Mouse (Mus musculus) embryonic facial prominence, embryonic 11.5 days (tissue): ENCODE data around the gene Zcchc17. TPM values are rescaled to one million over a fixed set of nuclear protein-coding genes. Genes with fewer than 3 reads are reported as not detected.

Source experiments
- ATAC-seq: fragments of 200-750 bp; cut with Nextera tagmentation; replicated peaks from 2 replicates; pipeline ENCODE4 v1.8.0; 2017; ENCODE audit warnings: low read depth; ENCODE audit not compliant: insufficient number of reproducible peaks, low FRiP score, low TSS enrichment
- DNase-seq: peaks from one replicate; pipeline ENCODE4 v3.0.0-alpha.2; 2015; ENCODE audit warnings: low spot score
- H3K27ac ChIP-seq: fragments of 300-500 bp; sonication (generic); replicated peaks from 2 replicates; pipeline ENCODE4 v1.5.1; 2014; ENCODE audit warnings: mild to moderate bottlenecking, low read depth, low read length, control low read depth
- H3K27me3 ChIP-seq: fragments of 300-500 bp; sonication (generic); 2 replicates; pipeline ENCODE4 v1.6.1; 2014; ENCODE audit warnings: mild to moderate bottlenecking, low read length, moderate library complexity, mixed read lengths; ENCODE audit not compliant: control insufficient read depth, insufficient read depth
- H3K36me3 ChIP-seq: fragments of 300-500 bp; sonication (generic); replicated peaks from 2 replicates; pipeline ENCODE4 v1.6.1; 2014; ENCODE audit warnings: low read depth, mild to moderate bottlenecking, low read length, moderate library complexity, mixed read lengths; ENCODE audit not compliant: control insufficient read depth, insufficient read depth
- H3K4me1 ChIP-seq: fragments of 300-500 bp; sonication (generic); 2 replicates; pipeline ENCODE4 v1.6.1; 2014; ENCODE audit warnings: low read length, mixed read lengths; ENCODE audit not compliant: control insufficient read depth, insufficient read depth
- H3K4me2 ChIP-seq: fragments of 300-500 bp; sonication (generic); 2 replicates; pipeline ENCODE4 v1.6.1; 2014; ENCODE audit warnings: low read depth, mild to moderate bottlenecking, control low read depth, low read length, moderate library complexity
- H3K4me3 ChIP-seq: fragments of 300-500 bp; sonication (generic); 2 replicates; pipeline ENCODE4 v1.5.1; 2014; ENCODE audit warnings: low read depth, low read length, control low read depth
- H3K9ac ChIP-seq: fragments of 300-500 bp; sonication (generic); replicated peaks from 2 replicates; pipeline ENCODE4 v1.6.1; 2014; ENCODE audit warnings: mild to moderate bottlenecking, control low read depth, low read length
- H3K9me3 ChIP-seq: fragments of 300-500 bp; sonication (generic); replicated peaks from 2 replicates; pipeline ENCODE4 v1.6.1; 2016; ENCODE audit warnings: mild to moderate bottlenecking, low read length, inconsistent platforms, mixed read lengths; ENCODE audit not compliant: control insufficient read depth
- WGBS: fragments of 180-500 bp; shearing (Covaris S2); extraction: QIAGEN DNeasy Blood & Tissue Kit; methylation state at CpG from one replicate; pipeline ENCODE4 v1.1.7; 2014; 5-methylcytosine and 5-hydroxymethylcytosine counted together
- polyA plus RNA-seq: library from polyadenylated mRNA; unstranded; fragments of >200 nt; fragmentation: Nextera tagmentation; extraction: Ambion mirVana; gene quantifications from 2 replicates; pipeline ENCODE4 v1.2.1, GENCODE M21; 2014

Gene Zcchc17
- polyA plus RNA-seq: 85.4 and 93.1 TPM in 2 replicates

DNA sequence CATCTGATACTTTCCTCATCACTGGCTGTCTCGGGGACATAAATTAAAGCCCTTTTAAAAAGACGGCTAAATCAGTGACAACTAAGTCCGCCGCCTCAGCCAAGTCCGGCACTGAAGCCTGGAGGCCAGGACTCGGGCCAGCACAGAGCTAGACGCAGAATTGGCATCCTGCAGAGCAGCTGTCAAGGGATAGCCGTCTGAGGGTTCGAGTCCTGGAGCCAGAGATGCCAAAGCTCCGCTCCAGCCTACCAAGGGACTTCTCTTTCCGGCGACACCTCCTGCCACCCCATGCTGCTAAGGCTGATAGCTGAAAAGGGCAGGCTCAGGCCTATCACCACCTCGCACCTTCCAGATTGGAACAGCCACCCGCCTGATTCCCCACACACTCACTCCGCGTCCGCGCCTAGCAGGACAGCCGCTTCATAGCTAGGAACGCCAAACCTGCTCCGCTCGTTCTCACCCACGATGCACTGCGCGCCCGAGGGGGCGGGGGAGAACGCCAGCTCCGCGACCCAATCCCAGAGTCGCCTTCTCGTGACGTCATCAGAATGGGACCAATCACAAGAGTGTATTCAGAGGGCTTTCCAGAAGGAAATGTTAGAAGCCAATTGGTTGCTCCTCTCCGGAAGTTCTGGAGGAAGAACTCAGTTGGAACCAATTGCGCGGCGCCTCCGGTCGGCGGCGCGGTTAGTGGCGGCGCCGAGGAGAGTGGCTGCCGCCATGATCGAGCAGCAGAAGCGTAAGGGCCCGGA is at the start of gene Zcchc17, which contains the start of gene Snrnp40:
TSS of gene Zcchc17 (minus strand) at position 458 of the 752 bp plus-strand sequence.
TSS of gene Snrnp40 (plus strand) at position 647 of the 752 bp plus-strand sequence.
- peak within 1 kb of the TSS; percentile 93 for H3K9ac ChIP-seq
- ATAC-seq: peak; percentile 97
- no peaks in the 10 kb centered on the region for H3K9me3 ChIP-seq
- H3K4me3 ChIP-seq: peak within 1 kb of the TSS; percentile 83
- DNase-seq: peak; percentile 100
- no peaks in the 10 kb centered on the region for H3K27me3 ChIP-seq
- H3K4me1 ChIP-seq: no peaks in the 10 kb centered on the region; the same call in 1 of the 2 replicates
- no peaks in the 10 kb centered on the region; the same call in 1 of the 2 replicates for H3K36me3 ChIP-seq
- peak within 1 kb of the TSS; percentile 47; the same call in 1 of the 2 replicates for H3K27ac ChIP-seq
- under 1% methylated on average over 49 of the region's 49 CpGs for WGBS
- H3K4me2 ChIP-seq: peak within 1 kb of the TSS; percentile 77

DNA sequence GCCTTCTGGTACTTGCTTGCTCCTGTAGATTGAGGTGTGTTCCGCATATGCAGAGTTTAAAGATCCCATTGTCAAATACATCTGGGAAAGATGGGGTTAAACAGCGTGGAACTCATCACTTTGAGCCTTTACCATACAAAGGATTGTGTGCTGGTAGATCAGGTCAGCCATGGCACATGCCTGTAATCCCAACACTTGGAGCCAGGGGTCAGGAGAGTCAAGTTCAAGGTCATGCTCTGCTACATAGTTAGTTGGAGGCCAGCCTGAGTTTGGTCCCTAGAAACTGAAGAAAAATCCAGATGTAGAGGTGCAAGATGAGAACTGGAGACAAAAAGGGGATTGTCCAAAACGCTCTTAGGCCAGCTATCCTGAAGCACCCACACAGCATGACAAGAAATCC is 31.5 kb upstream of the Zcchc17 start:
- Histone ChIP-seq H3K9ac (no peak overlapping the region), H3K27ac (no peak overlapping the region), H3K4me1 (no peaks in the 10 kb centered on the region), H3K4me3 (no peak overlapping the region), H3K4me2 (no peak overlapping the region), H3K36me3 (peaks cover 3% of the 10 kb centered on the region), H3K9me3 (no peaks in the 10 kb centered on the region), H3K27me3 (no peaks in the 10 kb centered on the region)
- WGBS: 65% methylated on average over 3 of the region's 3 CpGs
- ATAC-seq: no peak
- peak; percentile 12 for DNase-seq

DNA sequence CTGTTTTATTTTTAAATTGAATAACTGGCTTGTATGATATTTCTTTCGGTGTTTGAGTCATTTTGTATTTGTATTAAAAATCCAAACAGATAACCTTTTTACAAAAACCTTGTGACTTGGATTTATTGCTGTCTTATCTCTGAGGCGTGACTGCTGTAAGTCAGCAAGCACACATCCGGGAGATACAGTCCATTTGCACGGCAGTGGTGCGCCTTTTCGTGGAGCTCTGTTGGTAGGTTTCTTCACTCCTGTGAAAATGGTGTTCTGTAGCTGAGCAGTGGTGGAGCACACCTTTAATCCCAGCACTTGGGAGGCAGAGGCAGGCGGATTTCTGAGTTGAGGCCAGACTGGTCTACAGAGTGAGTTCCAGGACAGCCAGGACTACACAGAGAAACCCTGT is 30.2 kb upstream of the Zcchc17 start:
- Histone ChIP-seq H3K4me3 (no peak overlapping the region), H3K36me3 (peaks cover 3% of the 10 kb centered on the region), H3K27me3 (no peaks in the 10 kb centered on the region), H3K4me1 (no peaks in the 10 kb centered on the region), H3K4me2 (no peak overlapping the region), H3K9me3 (no peaks in the 10 kb centered on the region), H3K27ac (no peak overlapping the region), H3K9ac (no peak overlapping the region)
- ATAC-seq (no peak), DNase-seq (no peak)
- 96% methylated on average over 7 of the region's 7 CpGs for WGBS

DNA sequence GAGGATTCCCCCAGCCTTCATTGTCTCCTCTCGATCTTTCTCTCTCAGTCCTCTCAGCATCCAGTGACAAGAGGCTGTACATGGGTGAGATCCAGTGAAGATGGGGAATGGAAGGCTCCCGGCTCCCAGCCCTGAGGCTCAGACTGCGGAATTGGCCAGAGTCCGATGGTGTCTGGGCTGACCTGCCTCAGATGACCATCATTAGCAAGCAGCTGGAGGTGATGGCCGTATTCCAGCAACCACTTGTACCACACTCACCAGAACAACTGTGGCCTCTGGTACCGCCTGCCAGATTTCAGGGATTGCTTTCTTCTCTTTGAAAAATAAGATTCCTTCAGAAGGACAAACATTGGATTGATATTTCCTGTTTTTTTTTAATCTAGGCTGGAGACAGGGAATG is 29.8 kb upstream of the Zcchc17 start:
- H3K4me2 ChIP-seq: no peak overlapping the region
- H3K27me3 ChIP-seq: no peaks in the 10 kb centered on the region
- no peaks in the 10 kb centered on the region for H3K4me1 ChIP-seq
- no peak overlapping the region for H3K27ac ChIP-seq
- H3K36me3 ChIP-seq: peaks cover 3% of the 10 kb centered on the region
- WGBS: 71% methylated on average over 6 of the region's 6 CpGs
- H3K9me3 ChIP-seq: no peaks in the 10 kb centered on the region
- DNase-seq: no peak
- no peak overlapping the region for H3K4me3 ChIP-seq
- no peak for ATAC-seq
- H3K9ac ChIP-seq: no peak overlapping the region

DNA sequence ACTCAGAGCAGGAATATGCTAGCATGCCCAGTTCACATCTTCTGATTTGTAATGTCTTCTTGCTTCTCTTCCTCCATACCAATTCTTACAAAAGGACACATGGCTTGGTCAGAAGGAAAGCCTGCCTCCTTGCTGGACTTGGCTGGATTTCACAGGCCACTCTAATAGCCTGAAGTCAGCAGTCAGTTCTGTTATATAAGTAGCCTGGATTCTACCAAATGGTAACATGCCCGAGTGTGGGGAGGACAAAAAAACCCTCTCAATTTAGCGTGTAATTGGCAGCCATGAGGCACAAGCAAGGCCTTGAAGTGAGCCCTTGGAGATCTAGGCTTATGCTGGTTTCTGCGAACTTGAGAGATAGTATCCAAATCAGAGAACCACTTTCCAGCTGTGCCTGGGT is 27.5 kb upstream of the Zcchc17 start:
- no peak overlapping the region for H3K27ac ChIP-seq
- no peak overlapping the region for H3K9ac ChIP-seq
- H3K36me3 ChIP-seq: peaks cover 7% of the 10 kb centered on the region
- H3K4me1 ChIP-seq: no peaks in the 10 kb centered on the region
- no peak overlapping the region for H3K4me2 ChIP-seq
- WGBS: 79% methylated on average over 3 of the region's 3 CpGs
- no peak overlapping the region for H3K4me3 ChIP-seq
- H3K27me3 ChIP-seq: no peaks in the 10 kb centered on the region
- DNase-seq (no peak), ATAC-seq (no peak)
- no peaks in the 10 kb centered on the region for H3K9me3 ChIP-seq

DNA sequence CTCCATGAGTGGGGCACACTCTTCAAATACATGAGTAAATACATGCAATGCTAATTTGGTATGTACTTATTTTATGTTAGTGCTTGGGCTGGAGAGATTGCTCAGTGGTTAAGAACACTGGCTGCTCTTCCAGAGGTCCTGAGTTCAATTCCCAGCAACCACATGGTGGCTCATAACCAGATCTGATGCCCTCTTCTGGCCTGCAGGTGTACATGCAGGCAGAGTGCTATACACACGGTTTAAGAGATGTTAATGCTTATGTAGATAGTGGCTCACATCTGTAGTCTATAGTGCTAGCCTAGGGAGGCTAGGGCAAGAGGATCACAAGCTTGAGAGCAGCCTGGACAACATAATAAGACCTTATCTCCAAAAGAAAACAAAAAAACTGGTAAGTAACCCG is 20.7 kb upstream of the Zcchc17 start:
- Histone ChIP-seq H3K9me3 (no peaks in the 10 kb centered on the region), H3K9ac (no peak overlapping the region), H3K4me1 (no peaks in the 10 kb centered on the region), H3K27ac (no peak overlapping the region), H3K27me3 (no peaks in the 10 kb centered on the region), H3K4me2 (no peak overlapping the region), H3K4me3 (no peak overlapping the region), H3K36me3 (peaks cover 21% of the 10 kb centered on the region)
- DNase-seq: no peak
- 91% methylated on average over 2 of the region's 2 CpGs for WGBS
- ATAC-seq: no peak

DNA sequence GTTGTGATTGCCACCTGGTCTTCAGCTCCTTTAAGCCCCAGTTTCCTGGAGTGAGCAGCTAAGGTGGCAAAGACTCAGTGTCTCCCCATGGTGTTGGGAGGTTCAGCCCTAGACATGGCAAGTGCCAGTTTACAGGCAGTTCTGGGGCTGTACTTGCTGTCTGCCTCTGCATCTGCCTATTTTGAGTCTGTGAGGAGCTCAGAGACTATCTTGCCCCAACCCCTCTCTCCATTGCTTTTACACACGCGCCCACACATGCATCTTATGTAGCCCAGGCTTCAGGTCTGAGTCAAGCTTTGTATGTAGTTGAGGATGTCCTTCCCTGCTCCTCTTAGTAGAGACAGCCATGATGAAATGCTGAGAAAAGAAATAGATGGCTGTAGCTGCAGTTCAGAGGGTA is 19.4 kb upstream of the Zcchc17 start:
- Histone ChIP-seq H3K4me3 (no peak overlapping the region), H3K9ac (no peak overlapping the region), H3K27me3 (no peaks in the 10 kb centered on the region), H3K27ac (no peak overlapping the region), H3K4me2 (no peak overlapping the region), H3K4me1 (no peaks in the 10 kb centered on the region), H3K36me3 (peaks cover 21% of the 10 kb centered on the region), H3K9me3 (no peaks in the 10 kb centered on the region)
- no peak for DNase-seq
- 94% methylated on average over 2 of the region's 2 CpGs for WGBS
- ATAC-seq: no peak

DNA sequence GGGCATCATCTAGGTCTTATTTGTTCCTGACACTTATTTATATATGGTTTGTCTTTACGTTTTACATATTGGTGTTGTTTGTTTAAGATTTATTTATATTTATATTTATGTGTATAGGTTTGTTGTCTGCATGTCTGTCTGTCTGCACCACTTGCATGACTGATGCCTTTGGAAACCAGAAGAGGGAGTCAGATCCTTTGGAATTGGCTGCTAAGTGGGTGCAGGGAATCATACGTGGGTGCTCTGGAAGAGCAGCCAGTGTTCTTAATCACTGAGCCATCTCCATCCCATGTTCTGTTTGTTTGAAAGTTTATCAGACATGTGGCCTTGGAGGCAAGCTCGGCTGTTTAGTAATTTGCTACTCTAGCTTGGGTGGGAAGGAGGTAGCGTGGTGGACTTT is 17.8 kb upstream of the Zcchc17 start:
- H3K36me3 ChIP-seq: peaks cover 21% of the 10 kb centered on the region

More for the DNA sequence above, 17.8 kb upstream of the Zcchc17 start:
- no peak overlapping the region for H3K4me2 ChIP-seq
- no peak overlapping the region for H3K9ac ChIP-seq
- H3K27me3 ChIP-seq: no peaks in the 10 kb centered on the region
- no peak overlapping the region for H3K27ac ChIP-seq
- DNase-seq (no peak), ATAC-seq (no peak)
- WGBS: 89% methylated on average over 4 of the region's 4 CpGs
- no peaks in the 10 kb centered on the region for H3K9me3 ChIP-seq
- no peak overlapping the region for H3K4me3 ChIP-seq
- no peaks in the 10 kb centered on the region for H3K4me1 ChIP-seq
